Mouse (Mus musculus): ENCODE results near the gene H2afy. TPM values are rescaled to one million over a fixed set of nuclear protein-coding genes. Genes with fewer than 3 reads are reported as not detected.

H2afy gene
- total and polyA plus RNA-seq, 3 experiments = 148 to 162 (median 153) TPM

- no peak for DNase-seq (ENCODE audit: extremely low read depth)
- H3K9ac ChIP-seq (ENCODE audit: insufficient read depth, low read depth) = no peak overlapping the region
- no peaks in the 10 kb centered on the region for H3K27me3 ChIP-seq (replicated peaks)
- H3K4me1 ChIP-seq (ENCODE audit: control insufficient read depth in 1 of 2, insufficient read depth in 2 of 2) = peaks cover 0 to 4% of the 10 kb centered on the region in 2 experiments; a peak in 2 of 4 replicates
- no peaks in the 10 kb centered on the region for H3K9me3 ChIP-seq (replicated peaks; ENCODE audit: low read length)
- TF ChIP-seq BHLHE40 (IDR thresholded peaks at IDR 0.05; ENCODE audit: low read depth, low read length) (no peak), MAZ (IDR thresholded peaks at IDR 0.05; ENCODE audit: low read depth, low read length) (no peak), TCF12 (IDR thresholded peaks at IDR 0.05; ENCODE audit: low read depth, low read length) (no peak), MYC (IDR thresholded peaks at IDR 0.05; ENCODE audit: low read depth, low read length) (no peak), EP300 (IDR thresholded peaks at IDR 0.05; ENCODE audit: low read length) (no peak), MAFK (IDR thresholded peaks at IDR 0.05; ENCODE audit: insufficient replicate concordance, low read length) (no peak), ELF1 (IDR thresholded peaks at IDR 0.05; ENCODE audit: low read depth, low read length) (no peak), RCOR1 (conservative IDR thresholded peaks at IDR 0.05; ENCODE audit: low read depth, low read length) (no peak), RAD21 (IDR thresholded peaks at IDR 0.05; ENCODE audit: low read depth, low read length) (no peak), UBTF (IDR thresholded peaks at IDR 0.05; ENCODE audit: low read depth, low read length) (no peak), POLR2A (IDR thresholded peaks at IDR 0.05; ENCODE audit: low read depth, low read length) (no peak), ZNF384 (IDR thresholded peaks at IDR 0.05; ENCODE audit: low read depth, low read length) (no peak), ZMIZ1 (IDR thresholded peaks at IDR 0.05; ENCODE audit: low read depth, low read length) (no peak)
- H3K27ac ChIP-seq (ENCODE audit: insufficient read depth, low read depth) = no peak overlapping the region
- H3K79me2 ChIP-seq (replicated peaks; ENCODE audit: control insufficient read depth, extremely low read depth, insufficient read depth, poor library complexity, severe bottlenecking) = no peaks in the 10 kb centered on the region
- in situ Hi-C loops (cut with MboI; ENCODE audit: low pct_ligation_motif_present, low pct_unique_long_range_greater_than_20kb, low sequenced_read_pairs) (no loop called here), dilution Hi-C loops (cut with MboI; ENCODE audit: extremely low pct_ligation_motif_present, extremely low pct_unique_long_range_greater_than_20kb, low sequenced_read_pairs) (no loop called here)
- no peak overlapping the region for H3K4me2 ChIP-seq (ENCODE audit: insufficient read depth, low read depth, poor library complexity, severe bottlenecking)
- no peak overlapping the region for H3K4me3 ChIP-seq (replicated peaks in 1 of 3; ENCODE audit: low read depth in 2 of 3, low read length in 2 of 3, poor library complexity in 1 of 3)
- H3K36me3 ChIP-seq (replicated peaks in 1 of 2; ENCODE audit: control insufficient read depth in 1 of 2, insufficient read depth in 1 of 2, low read length in 1 of 2) = peaks cover 0 to 12% of the 10 kb centered on the region in 2 experiments
Measured at GRCm38 (mm10) chr13:56066152-56066551, 70.0 kb downstream of the H2afy start.

- no peak for DNase-seq (ENCODE audit: extremely low read depth)
- Histone ChIP-seq H3K9ac (ENCODE audit: insufficient read depth, low read depth) (no peak overlapping the region), H3K27me3 (replicated peaks) (no peaks in the 10 kb centered on the region), H3K9me3 (replicated peaks; ENCODE audit: low read length) (no peaks in the 10 kb centered on the region), H3K4me3 (replicated peaks in 1 of 3; ENCODE audit: low read depth in 2 of 3, low read length in 2 of 3, poor library complexity in 1 of 3) (no peak overlapping the region), H3K4me2 (ENCODE audit: insufficient read depth, low read depth, poor library complexity, severe bottlenecking) (no peak overlapping the region), H3K4me1 (ENCODE audit: control insufficient read depth in 1 of 2, insufficient read depth in 2 of 2) (peaks cover under 1 to 8% of the 10 kb centered on the region in 2 experiments; a peak in 2 of 4 replicates), H3K36me3 (replicated peaks in 1 of 2; ENCODE audit: control insufficient read depth in 1 of 2, insufficient read depth in 1 of 2, low read length in 1 of 2) (no peaks in the 10 kb centered on the region), H3K79me2 (replicated peaks; ENCODE audit: control insufficient read depth, extremely low read depth, insufficient read depth, poor library complexity, severe bottlenecking) (no peaks in the 10 kb centered on the region), H3K27ac (ENCODE audit: insufficient read depth, low read depth) (no peak overlapping the region)
- TF ChIP-seq RAD21 (IDR thresholded peaks at IDR 0.05; ENCODE audit: low read depth, low read length) (no peak), MAZ (IDR thresholded peaks at IDR 0.05; ENCODE audit: low read depth, low read length) (no peak), MAX (IDR thresholded peaks at IDR 0.05; ENCODE audit: low read length) (no peak), POLR2AphosphoS2 (IDR thresholded peaks at IDR 0.05; ENCODE audit: low read depth, low read length) (no peak), JUND (conservative IDR thresholded peaks at IDR 0.05; ENCODE audit: low read depth, low read length) (no peak), SIN3A (IDR thresholded peaks at IDR 0.05; ENCODE audit: low read length) (no peak), ZKSCAN1 (IDR thresholded peaks at IDR 0.05; ENCODE audit: borderline replicate concordance, low read depth, low read length) (no peak), ELF1 (IDR thresholded peaks at IDR 0.05; ENCODE audit: low read depth, low read length) (no peak), MXI1 (IDR thresholded peaks at IDR 0.05; ENCODE audit: low read depth, low read length) (no peak), EP300 (IDR thresholded peaks at IDR 0.05; ENCODE audit: low read length) (no peak), E2F4 (IDR thresholded peaks at IDR 0.05; ENCODE audit: insufficient replicate concordance, low read depth, low read length) (no peak), MEF2A (IDR thresholded peaks at IDR 0.05; ENCODE audit: borderline replicate concordance, low read depth, low read length) (no peak), NRF1 (IDR thresholded peaks at IDR 0.05; ENCODE audit: low read depth, low read length) (no peak)
- in situ Hi-C loops (cut with MboI; ENCODE audit: low pct_ligation_motif_present, low pct_unique_long_range_greater_than_20kb, low sequenced_read_pairs) = no loop called here
- dilution Hi-C loops (cut with MboI; ENCODE audit: extremely low pct_ligation_motif_present, extremely low pct_unique_long_range_greater_than_20kb, low sequenced_read_pairs) = no loop called here
Measured at GRCm38 (mm10) chr13:56057761-56058160, 78.4 kb downstream of the H2afy start.

Measured in CH12.LX (cell line).